Mouse (Mus musculus): ENCODE measurements at regions not wholly inside any gene's neighbourhood (a gene's known extent, or its start where the extent isn't known, plus 50 kb on each side); places are given as distances from the start of the nearest gene placed in this dataset.
"Not testable (repeated sequence)": the region's sequence is repeated elsewhere in the genome, so short reads cannot be mapped to it uniquely, and the experiment has no call there.

DNA sequence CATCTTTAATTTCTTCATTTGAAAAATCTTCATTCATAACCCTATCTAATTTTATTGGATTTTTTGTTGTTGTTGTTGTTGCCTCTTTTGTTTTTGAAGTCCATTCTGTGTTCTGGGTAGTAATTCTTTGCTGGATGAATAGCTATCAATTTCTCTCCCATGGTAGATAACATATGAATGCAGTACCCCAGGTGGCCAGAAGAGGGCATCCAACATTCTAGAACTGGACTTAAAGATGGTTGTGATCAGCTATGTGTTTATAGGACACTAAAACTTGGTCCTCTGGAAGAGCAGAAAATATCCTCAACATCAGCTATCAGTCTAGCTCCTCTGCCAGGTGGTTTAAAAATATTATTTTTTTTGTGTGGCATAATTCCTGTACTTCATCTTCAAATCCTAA lies 73.0 kb downstream of the Prl2c3 start:
- peak; percentile 24 for DNase-seq

GRCm38 (mm10) chr13:12717972-12718546 lies 81.8 kb downstream of the Prl2c3 start:
- not testable (repeated sequence) for DNase-seq

DNA sequence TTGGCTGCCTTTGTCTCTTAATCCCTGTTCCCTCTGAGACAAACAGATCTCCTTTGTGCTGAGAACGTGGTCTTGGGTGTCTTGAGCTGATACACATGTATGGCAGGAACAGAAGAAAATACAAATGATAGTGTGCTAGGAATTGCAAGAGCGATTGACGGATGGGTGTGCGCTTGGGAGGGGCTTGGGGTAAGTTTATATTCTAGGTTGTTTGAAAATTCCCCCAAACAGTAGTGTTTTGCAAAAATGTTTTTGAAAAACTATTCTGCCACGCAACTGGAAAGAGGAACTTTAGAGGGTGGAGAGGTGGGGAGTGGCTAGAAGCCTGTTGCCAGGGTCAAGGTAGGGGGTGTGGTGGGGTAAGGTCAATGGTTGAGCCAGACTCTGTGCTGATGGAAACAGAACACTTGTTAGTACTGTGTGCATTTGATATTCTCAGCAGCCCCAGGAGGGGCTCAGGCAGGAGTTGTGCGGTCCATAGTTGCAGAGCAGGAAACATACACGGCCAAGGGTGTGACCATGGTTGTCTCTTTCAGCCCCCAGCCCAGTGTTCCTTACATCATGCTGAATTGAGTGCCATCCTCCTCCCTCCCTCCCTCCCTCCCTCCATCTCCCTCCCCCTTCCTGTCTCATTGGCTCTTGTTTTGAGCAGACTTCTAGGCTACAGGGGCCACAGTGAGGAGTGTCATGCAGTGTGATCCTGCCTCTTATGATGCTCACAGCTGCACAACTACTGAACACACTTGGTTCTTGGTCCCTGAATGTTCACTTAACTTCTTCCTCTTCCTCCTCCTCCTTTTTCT lies 88.2 kb downstream of the Prl2c3 start:
- no peak for DNase-seq

DNA sequence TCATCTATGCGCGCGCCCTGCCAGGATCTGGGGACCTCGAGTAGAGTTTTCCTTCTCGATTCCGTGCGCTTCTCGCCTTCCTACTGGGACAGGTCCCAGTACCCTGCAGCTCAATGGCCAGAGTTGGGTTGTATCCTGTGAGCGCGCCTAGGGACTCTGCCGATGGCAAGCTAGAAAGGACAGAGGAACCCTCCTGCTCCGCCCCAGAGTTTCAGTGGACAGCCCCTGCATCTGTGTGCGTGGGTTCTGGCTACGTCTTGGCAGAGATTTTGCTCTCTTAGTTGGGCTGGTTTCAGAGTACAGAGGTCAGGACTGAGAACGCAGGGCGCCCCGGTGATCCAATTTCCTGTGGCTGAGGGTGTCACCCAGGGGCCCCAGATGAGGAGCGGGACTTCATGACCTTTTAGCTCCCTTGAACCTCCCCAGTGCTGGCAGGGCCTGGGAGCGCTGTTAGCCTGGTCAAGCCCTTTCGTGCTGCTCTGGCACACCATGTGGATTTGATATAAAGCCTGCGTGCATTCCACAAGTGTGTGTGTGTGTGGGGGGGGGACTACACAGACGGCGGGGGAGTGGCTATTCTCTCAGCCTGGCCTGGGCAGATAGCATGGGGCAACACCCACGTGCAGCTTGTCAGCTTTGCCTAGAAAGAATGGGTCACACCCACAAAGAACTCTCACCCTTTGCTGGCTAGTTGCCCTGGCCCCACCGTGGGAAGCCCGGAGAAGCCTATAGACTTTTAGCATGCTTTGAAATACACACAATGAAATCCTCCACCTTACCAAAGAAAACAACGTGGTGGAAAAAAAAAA lies 96.9 kb downstream of the Prl2c3 start:
- not testable (repeated sequence) for DNase-seq

DNA sequence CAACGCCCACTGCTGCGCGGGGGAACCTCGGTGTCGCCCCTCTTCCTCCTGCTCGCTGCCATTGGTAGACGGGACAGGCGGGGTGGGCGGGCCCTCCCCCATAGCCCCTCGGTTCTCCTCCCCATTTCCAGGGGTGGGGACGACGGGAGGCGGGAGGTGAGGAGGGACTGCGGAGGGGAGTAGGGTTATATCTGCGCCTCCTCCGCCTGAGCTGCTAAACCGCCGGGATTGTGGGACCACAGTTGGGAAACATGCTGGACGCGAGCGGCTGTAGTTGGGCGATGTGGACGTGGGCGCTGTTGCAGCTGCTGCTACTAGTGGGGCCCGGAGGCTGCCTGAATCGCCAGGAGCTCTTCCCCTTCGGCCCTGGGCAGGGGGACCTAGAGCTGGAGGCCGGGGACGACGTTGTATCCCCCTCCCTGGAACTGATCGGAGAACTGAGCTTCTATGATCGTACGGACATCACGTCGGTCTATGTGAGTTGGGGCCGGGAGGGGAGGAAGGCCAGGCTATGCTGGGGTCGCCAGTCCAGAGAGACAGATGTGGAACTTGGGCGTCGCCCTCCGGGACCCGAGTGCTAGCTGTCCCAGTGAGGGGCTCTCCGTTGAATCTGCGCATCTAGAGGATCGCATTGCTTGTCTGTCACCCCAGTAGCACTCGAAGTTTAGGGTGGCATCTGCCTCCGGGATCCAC lies 97.6 kb downstream of the Prl2c3 start:
- not testable (repeated sequence) for DNase-seq

DNA sequence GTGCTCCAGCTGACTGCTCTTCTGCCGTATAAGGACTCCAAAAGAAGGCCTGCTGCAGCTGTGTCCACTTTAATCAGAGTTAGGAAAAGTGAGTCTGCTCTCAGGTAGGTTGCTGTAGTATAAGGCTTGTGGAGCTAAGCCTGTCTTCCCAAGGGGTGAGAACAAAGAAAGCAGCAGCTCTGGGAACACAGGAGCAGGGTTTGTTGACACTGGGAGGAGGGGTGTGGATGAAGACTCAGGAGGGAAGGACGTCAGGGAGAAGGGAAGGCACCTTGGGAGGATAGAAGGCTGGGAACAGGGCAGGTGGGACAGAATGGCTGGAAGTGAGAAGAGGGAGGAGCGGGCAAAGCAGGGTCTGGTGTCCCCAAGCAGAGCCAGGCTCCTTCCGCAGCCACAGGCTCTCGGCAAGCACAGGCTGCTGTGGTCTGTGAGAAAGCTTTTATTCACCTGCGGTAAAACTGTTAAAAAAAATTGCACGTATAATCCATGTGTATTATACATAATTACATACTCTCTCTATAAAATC lies 106.2 kb downstream of the Prl2c3 start:
- DNase-seq = not testable (repeated sequence)

- DNase-seq = not testable (repeated sequence)
Observed at GRCm38 (mm10) chr13:12688778-12689177, 111.1 kb downstream of the Prl2c3 start.

DNA sequence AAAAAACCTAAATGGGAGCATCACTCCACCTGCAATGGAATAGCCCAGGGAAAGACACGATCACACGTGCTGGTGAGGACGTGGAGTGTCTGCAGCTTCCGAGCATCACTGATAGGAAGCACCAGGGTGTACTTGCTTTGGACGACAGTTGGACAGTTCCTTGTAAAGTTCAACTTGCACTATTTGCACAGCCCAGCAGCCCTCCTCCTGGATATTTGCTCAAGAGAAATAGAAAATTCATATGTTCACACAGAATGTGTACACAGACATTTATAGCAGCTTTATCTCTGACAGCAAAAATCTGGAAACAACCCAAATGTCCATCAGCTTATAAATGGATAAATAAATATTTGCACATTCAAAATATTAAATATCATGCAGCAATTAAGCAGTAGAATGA lies 111.7 kb downstream of the Prl2c3 start:
- not testable (repeated sequence) for DNase-seq

DNA sequence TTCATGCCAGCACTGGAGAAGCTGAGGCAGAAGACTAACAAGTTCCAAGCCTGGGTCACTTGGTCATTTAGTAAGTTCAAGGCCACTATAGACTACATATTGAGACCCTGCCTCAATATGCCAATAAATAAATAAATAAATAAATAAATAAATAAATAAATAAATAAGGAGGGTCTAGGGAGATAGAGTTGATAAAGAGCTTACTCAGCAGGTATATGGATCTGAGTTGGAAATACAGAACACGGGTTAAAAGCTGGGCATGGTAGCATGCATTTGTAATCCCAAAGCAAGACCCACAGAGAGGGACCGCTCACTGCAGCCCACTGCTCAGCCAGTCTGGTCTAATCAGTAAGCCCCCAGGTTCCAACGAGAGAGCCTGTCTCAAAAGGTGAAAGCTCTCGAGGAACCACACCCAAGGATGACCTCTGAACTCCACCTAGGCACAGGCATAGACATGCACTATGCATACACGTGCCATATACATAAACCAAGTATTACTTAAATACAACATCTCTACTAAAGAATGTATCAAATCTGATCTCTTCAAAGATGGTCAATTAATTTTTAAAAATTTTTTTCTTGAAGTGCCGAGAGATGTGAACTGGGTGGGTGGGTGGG lies 115.4 kb downstream of the Ero1lb start:
- DNase-seq = not testable (repeated sequence)

GRCm38 (mm10) chr13:12680283-12680953 lies 114.7 kb downstream of the Ero1lb start:
- DNase-seq = peak; percentile 27

DNA sequence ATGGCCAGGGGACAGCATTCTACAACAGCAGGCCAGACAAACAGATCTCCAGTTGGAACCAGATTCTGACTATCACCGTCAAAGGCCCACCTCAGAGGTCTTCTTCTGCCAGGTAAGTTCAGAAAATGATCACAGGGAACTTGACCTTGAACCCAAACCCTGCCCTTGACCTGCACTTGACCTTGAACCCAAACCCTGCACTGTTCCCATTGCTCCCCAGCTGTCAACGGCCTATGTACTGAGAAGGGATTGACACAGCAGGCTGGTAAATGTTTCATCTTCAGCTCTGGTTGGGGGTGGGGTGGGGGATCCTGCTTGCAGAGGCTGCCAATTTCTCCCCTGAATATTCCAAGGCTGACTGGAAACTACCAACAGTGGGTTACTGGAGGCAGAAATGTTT lies 111.7 kb downstream of the Ero1lb start:
- no peak for DNase-seq

DNA sequence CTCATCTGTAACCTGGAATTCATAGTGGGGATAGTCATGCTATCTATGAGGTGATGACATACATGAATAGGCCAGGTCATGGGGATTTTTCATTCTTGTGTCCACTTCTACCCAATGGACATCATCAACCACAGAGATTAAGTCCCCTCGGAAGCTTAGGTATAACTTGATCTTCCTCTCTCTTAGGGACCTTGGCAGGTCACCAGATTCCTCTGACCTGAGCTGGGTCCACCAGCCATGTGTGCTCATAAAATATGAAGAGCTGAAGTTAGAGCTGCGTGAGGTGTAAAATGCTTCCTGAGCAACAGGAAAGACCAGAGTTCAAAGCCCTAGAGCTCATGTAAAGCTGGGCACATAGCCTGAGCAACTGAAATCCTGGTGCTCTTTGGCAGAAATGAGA lies 105.3 kb downstream of the Ero1lb start:
- not testable (repeated sequence) for DNase-seq

GRCm38 (mm10) chr13:12668742-12669141 lies 103.1 kb downstream of the Ero1lb start:
- DNase-seq = not testable (repeated sequence)

GRCm38 (mm10) chr13:12667727-12668665 lies 102.3 kb downstream of the Ero1lb start:
- DNase-seq = not testable (repeated sequence)

DNA sequence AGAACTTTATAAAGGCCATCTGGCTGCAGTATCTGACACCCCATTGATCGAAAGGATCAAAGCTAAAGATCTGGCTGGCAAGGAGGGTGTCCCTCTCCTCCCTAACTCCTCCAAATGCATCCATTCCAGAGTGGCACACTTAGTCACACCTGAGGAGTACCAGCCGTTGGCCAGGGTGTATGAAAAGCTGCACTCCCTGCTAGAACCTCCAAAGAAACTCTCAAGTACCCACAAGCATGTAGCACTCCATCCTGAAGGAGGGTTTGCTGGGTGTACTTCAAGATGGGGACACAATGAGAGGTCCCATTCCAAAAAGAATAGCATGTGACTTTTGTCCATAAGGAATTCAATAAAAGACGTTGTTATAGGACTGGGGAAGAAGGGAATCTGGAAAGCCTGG lies 100.4 kb downstream of the Ero1lb start:
- not testable (repeated sequence) for DNase-seq
